Mouse (Mus musculus): ENCODE data around the gene Fa2h. TPM values are rescaled to one million over a fixed set of nuclear protein-coding genes. Genes with fewer than 3 reads are reported as not detected.

Gene Fa2h
- polyA plus RNA-seq, 1 experiment = 67.1 TPM

- H3K4me3 ChIP-seq (ENCODE audit: insufficient read depth, low read length) = no peak overlapping the region
- no peak for TF ChIP-seq POLR2A (IDR thresholded peaks at IDR 0.05; ENCODE audit: extremely low read depth, insufficient read depth, low read length)
- TF ChIP-seq CTCF (IDR thresholded peaks at IDR 0.05; ENCODE audit: extremely low read depth, insufficient read depth, low read length) = no peak
- no peaks in the 10 kb centered on the region for H3K4me1 ChIP-seq (ENCODE audit: control insufficient read depth, insufficient read depth, low read length)
- H3K27ac ChIP-seq (ENCODE audit: insufficient read depth, low read length) = no peak overlapping the region
Observed at GRCm38 (mm10) chr8:111363489-111363888, 30.1 kb downstream of the Fa2h start.

- Histone ChIP-seq H3K4me1 (ENCODE audit: control insufficient read depth, insufficient read depth, low read length) (no peaks in the 10 kb centered on the region), H3K4me3 (ENCODE audit: insufficient read depth, low read length) (no peak overlapping the region), H3K27ac (ENCODE audit: insufficient read depth, low read length) (no peak overlapping the region)
- TF ChIP-seq CTCF (IDR thresholded peaks at IDR 0.05; ENCODE audit: extremely low read depth, insufficient read depth, low read length) (no peak), POLR2A (IDR thresholded peaks at IDR 0.05; ENCODE audit: extremely low read depth, insufficient read depth, low read length) (no peak)
Observed at GRCm38 (mm10) chr8:111360579-111361209, 32.9 kb downstream of the Fa2h start.

- TF ChIP-seq POLR2A (IDR thresholded peaks at IDR 0.05; ENCODE audit: extremely low read depth, insufficient read depth, low read length) (no peak), CTCF (IDR thresholded peaks at IDR 0.05; ENCODE audit: extremely low read depth, insufficient read depth, low read length) (no peak)
- Histone ChIP-seq H3K4me1 (ENCODE audit: control insufficient read depth, insufficient read depth, low read length) (no peaks in the 10 kb centered on the region), H3K27ac (ENCODE audit: insufficient read depth, low read length) (no peak overlapping the region), H3K4me3 (ENCODE audit: insufficient read depth, low read length) (no peak overlapping the region)
Observed at GRCm38 (mm10) chr8:111359936-111360335, 33.7 kb downstream of the Fa2h start.

- Histone ChIP-seq H3K4me3 (ENCODE audit: insufficient read depth, low read length) (no peak overlapping the region), H3K27ac (ENCODE audit: insufficient read depth, low read length) (no peak overlapping the region), H3K4me1 (ENCODE audit: control insufficient read depth, insufficient read depth, low read length) (no peaks in the 10 kb centered on the region)
- TF ChIP-seq POLR2A (IDR thresholded peaks at IDR 0.05; ENCODE audit: extremely low read depth, insufficient read depth, low read length) (no peak), CTCF (IDR thresholded peaks at IDR 0.05; ENCODE audit: extremely low read depth, insufficient read depth, low read length) (no peak)
Observed at GRCm38 (mm10) chr8:111358905-111359304, 34.7 kb downstream of the Fa2h start.

GRCm38 (mm10) chr8:111357433-111357832 is 36.2 kb downstream of the Fa2h start:
- no peak overlapping the region for H3K27ac ChIP-seq (ENCODE audit: insufficient read depth, low read length)
- no peaks in the 10 kb centered on the region for H3K4me1 ChIP-seq (ENCODE audit: control insufficient read depth, insufficient read depth, low read length)
- no peak overlapping the region for H3K4me3 ChIP-seq (ENCODE audit: insufficient read depth, low read length)
- TF ChIP-seq CTCF (IDR thresholded peaks at IDR 0.05; ENCODE audit: extremely low read depth, insufficient read depth, low read length) (no peak), POLR2A (IDR thresholded peaks at IDR 0.05; ENCODE audit: extremely low read depth, insufficient read depth, low read length) (no peak)

- TF ChIP-seq POLR2A (IDR thresholded peaks at IDR 0.05; ENCODE audit: extremely low read depth, insufficient read depth, low read length) (no peak; the same call in 1 of the 2 replicates), CTCF (IDR thresholded peaks at IDR 0.05; ENCODE audit: extremely low read depth, insufficient read depth, low read length) (no peak)
- peak overlapping the region; percentile 92 for H3K27ac ChIP-seq (ENCODE audit: insufficient read depth, low read length)
- no peak overlapping the region for H3K4me3 ChIP-seq (ENCODE audit: insufficient read depth, low read length)
- no peaks in the 10 kb centered on the region for H3K4me1 ChIP-seq (ENCODE audit: control insufficient read depth, insufficient read depth, low read length)
Observed at GRCm38 (mm10) chr8:111353497-111353896, 40.1 kb downstream of the Fa2h start.

- no peak for TF ChIP-seq POLR2A (IDR thresholded peaks at IDR 0.05; ENCODE audit: extremely low read depth, insufficient read depth, low read length)
- no peak for TF ChIP-seq CTCF (IDR thresholded peaks at IDR 0.05; ENCODE audit: extremely low read depth, insufficient read depth, low read length)
- Histone ChIP-seq H3K4me3 (ENCODE audit: insufficient read depth, low read length) (no peak overlapping the region), H3K4me1 (ENCODE audit: control insufficient read depth, insufficient read depth, low read length) (no peaks in the 10 kb centered on the region), H3K27ac (ENCODE audit: insufficient read depth, low read length) (0 out of 2 replicates have a peak overlapping the region, but pooled peaks have one; percentile 35)
Observed at GRCm38 (mm10) chr8:111352289-111352688, 41.3 kb downstream of the Fa2h start.

GRCm38 (mm10) chr8:111350577-111350976 is 43.0 kb downstream of the Fa2h start:
- Histone ChIP-seq H3K4me3 (ENCODE audit: insufficient read depth, low read length) (no peak overlapping the region), H3K27ac (ENCODE audit: insufficient read depth, low read length) (no peak overlapping the region), H3K4me1 (ENCODE audit: control insufficient read depth, insufficient read depth, low read length) (no peaks in the 10 kb centered on the region)
- TF ChIP-seq CTCF (IDR thresholded peaks at IDR 0.05; ENCODE audit: extremely low read depth, insufficient read depth, low read length) = no peak
- TF ChIP-seq POLR2A (IDR thresholded peaks at IDR 0.05; ENCODE audit: extremely low read depth, insufficient read depth, low read length) = no peak

GRCm38 (mm10) chr8:111343225-111343624 is 50.4 kb downstream of the Fa2h start:
- H3K4me1 ChIP-seq (ENCODE audit: control insufficient read depth, insufficient read depth, low read length) = no peaks in the 10 kb centered on the region
- no peak overlapping the region for H3K4me3 ChIP-seq (ENCODE audit: insufficient read depth, low read length)
- TF ChIP-seq CTCF (IDR thresholded peaks at IDR 0.05; ENCODE audit: extremely low read depth, insufficient read depth, low read length) (peak; percentile 99), POLR2A (IDR thresholded peaks at IDR 0.05; ENCODE audit: extremely low read depth, insufficient read depth, low read length) (no peak)
- no peak overlapping the region for H3K27ac ChIP-seq (ENCODE audit: insufficient read depth, low read length)

GRCm38 (mm10) chr8:111340186-111340585 is 53.4 kb downstream of the Fa2h start:
- Histone ChIP-seq H3K4me3 (ENCODE audit: insufficient read depth, low read length) (no peak overlapping the region), H3K4me1 (ENCODE audit: control insufficient read depth, insufficient read depth, low read length) (no peaks in the 10 kb centered on the region), H3K27ac (ENCODE audit: insufficient read depth, low read length) (no peak overlapping the region)
- TF ChIP-seq CTCF (IDR thresholded peaks at IDR 0.05; ENCODE audit: extremely low read depth, insufficient read depth, low read length) (no peak), POLR2A (IDR thresholded peaks at IDR 0.05; ENCODE audit: extremely low read depth, insufficient read depth, low read length) (no peak)
